Mouse (Mus musculus): ENCODE data around the gene Spen.

- TF ChIP-seq POLR2A (IDR thresholded peaks at IDR 0.05; ENCODE audit: control insufficient read depth, extremely low read depth, insufficient read depth, low read length, poor library complexity) (no peak), CTCF (IDR thresholded peaks at IDR 0.05; ENCODE audit: borderline replicate concordance, control insufficient read depth, extremely low read depth, insufficient read depth, low read length, poor library complexity) (no peak)
Measured at GRCm38 (mm10) chr4:141446211-141446610, 92.2 kb downstream of the Spen start.

All from thymus, adult 2 months (tissue).